Mouse (Mus musculus) heart, postnatal 0 days (tissue): ENCODE measurements around the gene Upf1. TPM values are rescaled to one million over a fixed set of nuclear protein-coding genes. Genes with fewer than 3 reads are reported as not detected.

Experiments used
- ATAC-seq: fragments of 200-750 bp; cut with Nextera tagmentation; 2 replicates; pipeline ENCODE4 v1.8.0; 2017; ENCODE audit warnings: low read depth, moderate number of reproducible peaks, moderate library complexity; ENCODE audit not compliant: insufficient read depth
- DNase-seq: peaks from one replicate; pipeline ENCODE4 v3.0.0-alpha.2; 2016; ENCODE audit warnings: low spot score
- H3K27ac ChIP-seq: fragments of 300-500 bp; sonication (generic); 2 replicates; pipeline ENCODE4 v1.5.1; 2014; ENCODE audit warnings: low read depth, mild to moderate bottlenecking
- H3K27me3 ChIP-seq: fragments of 300-500 bp; sonication (generic); 2 replicates; pipeline ENCODE4 v1.6.1; 2014; ENCODE audit warnings: low read length, mixed read lengths; ENCODE audit not compliant: control insufficient read depth, insufficient read depth
- H3K36me3 ChIP-seq: fragments of 300-500 bp; sonication (generic); replicated peaks from 2 replicates; pipeline ENCODE4 v1.6.1; 2014; ENCODE audit warnings: low read length, mixed read lengths; ENCODE audit not compliant: control insufficient read depth, insufficient read depth
- H3K4me1 ChIP-seq: fragments of 300-500 bp; sonication (generic); 2 replicates; pipeline ENCODE4 v1.6.1; 2014; ENCODE audit warnings: antibody characterized with exemption; ENCODE audit not compliant: control insufficient read depth, insufficient read depth
- H3K4me2 ChIP-seq: fragments of 300-500 bp; sonication (generic); 2 replicates; pipeline ENCODE4 v1.6.1; 2014; ENCODE audit warnings: low read depth, mild to moderate bottlenecking, low read length, moderate library complexity
- H3K4me3 ChIP-seq: fragments of 300-500 bp; sonication (generic); 2 replicates; pipeline ENCODE4 v1.5.1; 2014; ENCODE audit warnings: low read depth, low read length
- H3K9ac ChIP-seq: fragments of 300-500 bp; sonication (generic); replicated peaks from 2 replicates; pipeline ENCODE4 v1.6.1; 2014; ENCODE audit warnings: low read depth, low read length, mixed read lengths
- H3K9me3 ChIP-seq: fragments of 300-500 bp; sonication (generic); replicated peaks from 2 replicates; pipeline ENCODE4 v1.6.1; 2016; ENCODE audit warnings: low read length; ENCODE audit not compliant: control insufficient read depth
- CTCF ChIP-seq: IDR thresholded peaks from 2 replicates; pipeline ENCODE4 v1.5.1; 2016; ENCODE audit warnings: antibody characterized with exemption, control low read depth, low read depth
- EP300 ChIP-seq: IDR thresholded peaks from 2 replicates; pipeline ENCODE4 v1.6.1; 2016; ENCODE audit warnings: antibody characterized with exemption, low read depth
- WGBS: fragments of 180-500 bp; shearing (Covaris S2); extraction: QIAGEN DNeasy Blood & Tissue Kit; methylation state at CpG from one replicate; pipeline ENCODE4 v1.1.7; 2014; 5-methylcytosine and 5-hydroxymethylcytosine counted together
- polyA plus RNA-seq: library from polyadenylated mRNA; unstranded; fragments of >200 nt; fragmentation: Nextera tagmentation; extraction: Ambion mirVana; gene quantifications from 2 replicates; pipeline ENCODE4 v1.2.1, GENCODE M21; 2015
- total RNA-seq: library from RNA; depleted of rRNA; stranded (reverse); fragments of >200 nt; gene quantifications from 2 replicates; pipeline ENCODE4 v1.2.3, GENCODE M21; 2014; ENCODE audit warnings: low replicate concordance

Upf1 gene
- total and polyA plus RNA-seq, 2 experiments from 2014 or later, result 7.0 to 16.5 TPM

- WGBS, result 78% methylated on average over 4 of the region's 4 CpGs
- Histone ChIP-seq H3K4me3 (no peak overlapping the region), H3K27me3 (no peaks in the 10 kb centered on the region), H3K4me2 (no peak overlapping the region), H3K9me3 (no peaks in the 10 kb centered on the region), H3K27ac (no peak overlapping the region), H3K4me1 (peaks cover 23% of the 10 kb centered on the region), H3K36me3 (peaks cover 31% of the 10 kb centered on the region), H3K9ac (0 out of 2 replicates have a peak overlapping the region, but pooled peaks have one; percentile 10)
- no peak for DNase-seq
- no peak for ATAC-seq
- TF ChIP-seq CTCF, result no peak
Observed at GRCm38 (mm10) chr8:70347443-70347842, 5.6 kb downstream of the Upf1 start.

GRCm38 (mm10) chr8:70344279-70344678 lies 8.8 kb downstream of the Upf1 start:
- no peaks in the 10 kb centered on the region for H3K9me3 ChIP-seq
- no peaks in the 10 kb centered on the region for H3K4me1 ChIP-seq
- H3K27me3 ChIP-seq, result no peaks in the 10 kb centered on the region
- DNase-seq (no peak), ATAC-seq (no peak)
- no peak overlapping the region for H3K27ac ChIP-seq
- no peak overlapping the region for H3K4me2 ChIP-seq
- H3K4me3 ChIP-seq, result no peak overlapping the region
- H3K9ac ChIP-seq, result no peak overlapping the region
- TF ChIP-seq CTCF (no peak), EP300 (no peak)
- WGBS, result 92% methylated on average over 2 of the region's 2 CpGs
- H3K36me3 ChIP-seq, result peaks cover 59% of the 10 kb centered on the region

GRCm38 (mm10) chr8:70343696-70344095 lies 9.4 kb downstream of the Upf1 start:
- H3K9ac ChIP-seq, result no peak overlapping the region
- H3K9me3 ChIP-seq, result no peaks in the 10 kb centered on the region
- ATAC-seq, result peak; percentile 73
- WGBS, result 59% methylated on average over 6 of the region's 6 CpGs
- H3K27ac ChIP-seq, result no peak overlapping the region
- TF ChIP-seq CTCF, result peak; percentile 64
- no peak for TF ChIP-seq EP300
- peak; percentile 45 for DNase-seq
- H3K27me3 ChIP-seq, result no peaks in the 10 kb centered on the region
- H3K4me3 ChIP-seq, result no peak overlapping the region
- H3K4me1 ChIP-seq, result no peaks in the 10 kb centered on the region
- H3K4me2 ChIP-seq, result no peak overlapping the region
- H3K36me3 ChIP-seq, result peaks cover 61% of the 10 kb centered on the region

- Histone ChIP-seq H3K9ac (no peak overlapping the region), H3K4me1 (no peaks in the 10 kb centered on the region), H3K27me3 (no peaks in the 10 kb centered on the region), H3K4me3 (no peak overlapping the region), H3K27ac (no peak overlapping the region), H3K9me3 (no peaks in the 10 kb centered on the region), H3K36me3 (peaks cover 68% of the 10 kb centered on the region), H3K4me2 (no peak overlapping the region)
- WGBS, result 90% methylated on average over 7 of the region's 7 CpGs
- TF ChIP-seq EP300, result no peak
- TF ChIP-seq CTCF, result no peak
- ATAC-seq, result no peak
- no peak for DNase-seq
Observed at GRCm38 (mm10) chr8:70343076-70343475, 10.0 kb downstream of the Upf1 start.

GRCm38 (mm10) chr8:70342007-70342406 lies 11.1 kb downstream of the Upf1 start:
- WGBS, result 87% methylated on average over 14 of the region's 14 CpGs
- Histone ChIP-seq H3K9ac (no peak overlapping the region), H3K4me2 (no peak overlapping the region), H3K36me3 (peaks cover 78% of the 10 kb centered on the region), H3K4me3 (no peak overlapping the region), H3K27me3 (no peaks in the 10 kb centered on the region), H3K9me3 (no peaks in the 10 kb centered on the region), H3K27ac (no peak overlapping the region), H3K4me1 (no peaks in the 10 kb centered on the region)
- no peak for ATAC-seq
- TF ChIP-seq EP300, result no peak
- DNase-seq, result no peak

- Histone ChIP-seq H3K4me1 (no peaks in the 10 kb centered on the region), H3K27ac (no peak overlapping the region), H3K9me3 (no peaks in the 10 kb centered on the region), H3K4me2 (no peak overlapping the region), H3K27me3 (no peaks in the 10 kb centered on the region), H3K9ac (no peak overlapping the region), H3K4me3 (no peak overlapping the region), H3K36me3 (peaks cover 80% of the 10 kb centered on the region)
- ATAC-seq, result no peak
- TF ChIP-seq CTCF (no peak), EP300 (no peak)
- no peak for DNase-seq
- WGBS, result 74% methylated on average over 7 of the region's 7 CpGs
Observed at GRCm38 (mm10) chr8:70340659-70341058, 12.4 kb downstream of the Upf1 start.
